Mouse (Mus musculus): ENCODE measurements around the gene Abhd17c.

GRCm38 (mm10) chr7:84137779-84138178 is 13.9 kb downstream of the Abhd17c start:
- TF ChIP-seq POLR2A (IDR thresholded peaks at IDR 0.05; ENCODE audit: low read depth, low read length) (no peak), CTCF (IDR thresholded peaks at IDR 0.05; ENCODE audit: extremely low read depth, insufficient read depth, insufficient read length, insufficient replicate concordance) (no peak)

All from spleen, adult 2 months (tissue).